Mouse (Mus musculus) thymus, adult 2 months (tissue): ENCODE measurements around the gene Desi2. TPM values are rescaled to one million over a fixed set of nuclear protein-coding genes. Genes with fewer than 3 reads are reported as not detected.
"Not testable (repeated sequence)": the region's sequence is repeated elsewhere in the genome, so short reads cannot be mapped to it uniquely, and the experiment has no call there.

ENCODE experiments used
- DNase-seq: peaks from one replicate; pipeline ENCODE4 v3.0.0; 2021
- H3K27ac ChIP-seq: fragments of 200-500 bp; 2 replicates; pipeline ENCODE4 v1.5.1; 2012; ENCODE audit warnings: low read length, control low read depth; ENCODE audit not compliant: control insufficient read depth, insufficient read depth
- H3K27me3 ChIP-seq: fragments of 200-500 bp; 2 replicates; pipeline ENCODE4 v1.6.1; 2012; ENCODE audit warnings: mild to moderate bottlenecking, low read length, moderate library complexity, mixed read lengths; ENCODE audit not compliant: control insufficient read depth, insufficient read depth
- H3K36me3 ChIP-seq: fragments of 200-500 bp; 2 replicates; pipeline ENCODE4 v1.6.1; 2012; ENCODE audit warnings: mild to moderate bottlenecking, low read length, moderate library complexity; ENCODE audit not compliant: control insufficient read depth, insufficient read depth
- H3K4me1 ChIP-seq: fragments of 200-500 bp; replicated peaks from 2 replicates; pipeline ENCODE4 v1.6.1; 2012; ENCODE audit warnings: low read length; ENCODE audit not compliant: control insufficient read depth, insufficient read depth
- H3K4me3 ChIP-seq: fragments of 200-500 bp; 2 replicates; pipeline ENCODE4 v1.5.1; 2012; ENCODE audit warnings: mild to moderate bottlenecking, low read length, control low read depth, moderate library complexity; ENCODE audit not compliant: control insufficient read depth, insufficient read depth
- CTCF ChIP-seq: fragments of 200-500 bp; IDR thresholded peaks from 2 replicates; pipeline ENCODE4 v1.5.1; 2012; ENCODE audit warnings: mild to moderate bottlenecking, control low read depth, low read length, moderate library complexity, borderline replicate concordance; ENCODE audit not compliant: control insufficient read depth, poor library complexity, insufficient read depth; ENCODE audit errors: extremely low read depth
- POLR2A ChIP-seq: fragments of 200-500 bp; IDR thresholded peaks from 2 replicates; pipeline ENCODE4 v1.6.1; 2012; ENCODE audit warnings: mild to moderate bottlenecking, low read length, control low read depth, moderate library complexity; ENCODE audit not compliant: control insufficient read depth, poor library complexity, insufficient read depth; ENCODE audit errors: extremely low read depth
- WGBS: fragments of 180-500 bp; shearing (Covaris S2); methylation state at CpG from one replicate; pipeline ENCODE4 v1.1.7; 2018; 5-methylcytosine and 5-hydroxymethylcytosine counted together
- polyA plus RNA-seq: library from polyadenylated mRNA; depleted of rRNA; stranded (reverse); fragments of >200 nt; gene quantifications from 2 replicates; pipeline ENCODE4 v1.2.3, GENCODE M21; 2012

The Desi2 gene
- polyA plus RNA-seq, 1 experiment = 14.8 TPM

DNA sequence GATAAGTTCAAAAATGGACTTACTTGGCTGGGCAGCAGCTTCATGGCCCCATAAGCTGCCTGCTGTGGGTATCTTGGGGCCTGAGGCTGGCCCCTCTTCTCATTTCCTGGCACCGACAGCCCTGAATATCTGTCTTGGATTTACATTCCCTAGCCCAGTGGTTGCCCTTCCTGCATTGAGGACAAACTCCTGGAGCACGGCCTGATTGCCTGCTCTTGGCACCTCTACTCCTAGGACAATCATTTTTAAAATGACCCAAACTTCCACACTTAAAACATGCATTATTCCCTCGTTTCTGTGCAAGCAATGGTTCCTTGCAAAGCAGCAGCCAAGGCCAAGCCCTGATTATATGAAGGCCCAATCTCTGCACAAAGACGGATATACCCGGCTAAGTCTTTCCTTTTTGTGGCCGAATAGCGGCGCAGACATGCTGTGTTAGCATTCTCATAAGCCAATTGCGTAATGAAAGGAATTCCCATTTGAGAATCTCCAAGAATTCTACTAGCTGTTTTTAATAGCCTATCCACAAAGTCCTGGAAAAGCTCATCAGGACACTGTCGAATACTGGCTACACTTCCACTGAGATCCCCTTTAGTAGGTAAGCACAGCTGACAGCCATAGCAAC is 18.6 kb downstream of the Desi2 start:
- no peak for TF ChIP-seq CTCF
- no peak for TF ChIP-seq POLR2A
- no peaks in the 10 kb centered on the region for H3K4me1 ChIP-seq
- 94% methylated on average over 10 of the region's 10 CpGs for WGBS
- H3K4me3 ChIP-seq = no peak overlapping the region
- H3K27me3 ChIP-seq = no peaks in the 10 kb centered on the region
- no peak overlapping the region for H3K27ac ChIP-seq
- H3K36me3 ChIP-seq = no peaks in the 10 kb centered on the region
- no peak for DNase-seq

DNA sequence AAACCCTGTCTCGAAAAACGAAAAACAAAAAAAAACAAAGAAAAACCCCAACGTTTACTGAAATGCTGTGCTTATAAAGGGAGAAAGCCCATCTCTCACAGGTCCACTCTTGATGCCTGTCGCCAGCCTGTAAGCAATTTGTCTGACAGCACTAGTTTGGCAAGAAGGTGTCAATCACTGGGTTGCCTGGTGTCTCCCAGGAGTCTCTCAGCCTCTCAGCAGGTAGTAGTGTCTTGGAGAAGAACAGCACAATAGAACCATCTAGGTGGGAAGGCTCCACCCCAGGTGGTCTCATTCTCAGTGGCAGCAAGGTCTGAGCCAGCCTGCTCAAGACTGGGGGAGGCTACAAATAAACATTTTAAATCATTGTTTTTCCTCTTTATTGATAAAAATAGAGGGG is 20.6 kb downstream of the Desi2 start:
- not testable (repeated sequence) for H3K27ac ChIP-seq, H3K36me3 ChIP-seq, DNase-seq, H3K27me3 ChIP-seq, H3K4me1 ChIP-seq, H3K4me3 ChIP-seq
- 97% methylated on average over 4 of the region's 4 CpGs for whole genome bisulfite sequencing

DNA sequence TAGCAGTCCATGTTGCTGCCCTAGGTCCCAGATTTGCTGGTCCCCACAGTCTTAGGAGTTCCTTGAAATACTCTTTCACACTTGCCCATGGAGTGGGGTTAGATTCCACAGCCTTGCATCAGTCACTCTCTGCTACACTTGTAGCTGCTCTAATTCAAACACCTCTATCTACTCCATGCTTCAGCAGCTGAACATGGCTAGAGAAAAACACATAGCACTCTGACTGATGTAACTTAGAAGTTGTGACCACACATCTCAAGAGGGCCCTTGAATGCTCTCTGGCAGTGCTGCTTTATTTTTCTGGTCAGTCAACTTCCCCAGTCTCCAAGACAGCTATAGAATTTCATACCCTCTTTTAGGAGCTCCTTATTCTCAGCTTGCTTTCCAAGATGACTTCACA is 22.7 kb downstream of the Desi2 start:
- TF ChIP-seq CTCF (no peak), POLR2A (no peak)
- no peaks in the 10 kb centered on the region for H3K4me1 ChIP-seq
- H3K27me3 ChIP-seq = no peaks in the 10 kb centered on the region
- no peak for DNase-seq
- no peak overlapping the region for H3K4me3 ChIP-seq
- no peak overlapping the region for H3K27ac ChIP-seq
- H3K36me3 ChIP-seq = no peaks in the 10 kb centered on the region

DNA sequence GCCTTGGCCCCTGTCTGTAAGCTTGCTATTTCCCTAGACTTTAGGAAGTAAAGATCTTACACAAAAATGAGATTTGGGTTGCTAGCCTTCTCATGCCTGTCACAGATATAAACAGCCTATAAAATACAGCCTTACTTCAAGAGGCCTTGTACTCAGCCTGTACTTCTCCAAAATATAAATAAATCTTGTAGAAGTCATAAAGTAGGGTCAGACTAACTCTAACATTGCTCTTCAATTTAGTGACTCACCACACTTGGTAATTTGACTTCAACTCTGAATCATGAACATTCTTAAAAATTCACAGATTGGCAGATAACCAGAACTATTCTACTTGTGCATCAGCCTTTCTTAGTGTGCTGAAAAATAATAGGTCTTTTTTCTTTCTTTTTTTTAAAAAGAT is 29.9 kb downstream of the Desi2 start:
- H3K36me3 ChIP-seq = no peaks in the 10 kb centered on the region
- no peak overlapping the region for H3K4me3 ChIP-seq
- no peaks in the 10 kb centered on the region for H3K4me1 ChIP-seq
- no peaks in the 10 kb centered on the region for H3K27me3 ChIP-seq
- no peak for DNase-seq
- no peak for TF ChIP-seq CTCF
- no peak for TF ChIP-seq POLR2A
- no peak overlapping the region for H3K27ac ChIP-seq

DNA sequence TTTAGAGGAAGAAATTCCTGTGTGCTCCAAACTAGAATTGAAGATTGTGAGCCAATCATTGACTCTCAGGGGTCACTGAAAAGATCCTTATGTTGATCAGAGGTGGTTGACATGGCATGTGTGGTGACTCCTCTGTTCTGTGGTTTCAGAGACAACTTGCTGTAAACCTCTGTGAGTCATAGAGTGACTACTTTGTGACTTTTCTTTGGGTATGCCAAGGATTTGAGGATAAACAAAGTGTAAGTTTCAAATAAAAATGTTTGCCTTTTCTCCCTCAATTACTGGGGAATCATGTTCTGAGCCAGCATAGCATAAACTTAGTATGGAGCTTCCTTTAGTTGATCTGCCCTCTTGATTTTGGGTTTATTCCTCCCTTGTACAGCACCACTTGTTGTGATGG is 31.1 kb downstream of the Desi2 start:
- Histone ChIP-seq H3K27ac (no peak overlapping the region), H3K4me1 (no peaks in the 10 kb centered on the region), H3K36me3 (no peaks in the 10 kb centered on the region), H3K27me3 (no peaks in the 10 kb centered on the region), H3K4me3 (no peak overlapping the region)
- no peak for DNase-seq
- TF ChIP-seq POLR2A (no peak), CTCF (no peak)

DNA sequence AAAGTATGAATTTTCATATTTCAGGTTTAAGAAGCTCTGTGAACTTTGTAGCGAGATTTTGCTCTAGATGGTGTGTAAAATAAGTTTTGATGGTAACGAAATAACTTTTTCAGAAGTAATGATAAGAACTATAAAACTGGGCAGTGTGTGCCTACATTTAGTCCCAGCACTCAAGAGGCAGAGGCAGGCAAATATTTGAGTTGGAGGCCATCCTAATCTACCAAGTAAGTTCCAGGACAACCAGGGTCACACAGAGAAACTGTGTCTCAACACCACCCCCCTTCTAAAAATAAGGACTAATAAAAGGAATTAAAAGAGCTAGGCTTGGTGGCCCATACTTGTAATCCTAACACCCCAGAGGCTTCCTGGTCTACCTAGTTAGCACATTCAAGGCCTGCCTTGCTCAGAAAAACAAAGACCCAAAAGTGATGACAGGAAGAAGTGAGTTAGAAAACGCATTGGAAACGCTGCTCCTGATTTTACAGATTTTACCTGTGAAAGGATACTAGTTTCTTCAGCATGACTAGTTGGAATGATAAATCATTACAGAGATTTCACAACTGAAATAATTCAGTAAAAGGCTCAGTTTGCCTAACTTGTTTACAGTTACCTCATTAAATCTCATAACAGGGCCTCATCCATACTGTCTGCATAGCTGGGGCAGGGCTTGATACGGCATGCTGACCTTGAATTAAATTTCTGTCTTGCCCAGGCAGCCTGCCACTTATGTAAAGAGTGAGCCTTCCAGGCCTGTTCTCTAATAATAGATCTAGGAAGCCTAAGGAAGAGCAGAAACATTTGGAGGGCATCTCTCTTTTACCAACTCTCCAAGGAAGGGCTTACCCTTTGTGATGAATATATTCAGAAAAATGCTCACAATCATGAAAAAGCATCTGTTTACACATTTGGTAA is 32.2 kb downstream of the Desi2 start:
- no peaks in the 10 kb centered on the region for H3K27me3 ChIP-seq
- H3K4me3 ChIP-seq = no peak overlapping the region
- WGBS = 95% methylated on average over 5 of the region's 5 CpGs
- no peak for DNase-seq
- no peaks in the 10 kb centered on the region for H3K36me3 ChIP-seq
- H3K4me1 ChIP-seq = no peaks in the 10 kb centered on the region
- H3K27ac ChIP-seq = no peak overlapping the region
- TF ChIP-seq CTCF (no peak), POLR2A (no peak)

DNA sequence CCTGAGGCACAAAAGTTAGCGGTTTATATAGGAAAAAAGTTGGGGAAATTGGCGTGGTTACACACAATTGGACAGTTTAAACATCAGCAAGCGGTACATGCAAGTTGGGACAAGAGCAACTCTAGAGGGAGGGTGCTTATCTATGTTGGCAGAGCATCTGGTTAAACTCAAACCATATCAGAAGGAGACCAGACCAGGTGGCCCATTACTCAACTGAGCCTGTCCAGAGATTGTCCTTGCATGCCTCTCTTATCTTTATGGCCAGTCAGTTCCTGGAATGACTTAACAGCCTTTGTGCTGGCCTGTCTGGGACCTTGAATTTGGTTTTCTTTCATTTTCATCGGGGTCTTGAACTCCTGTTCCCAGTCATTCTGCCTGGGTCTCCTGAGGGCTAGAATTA is 41.7 kb downstream of the Desi2 start:
- H3K27me3 ChIP-seq, H3K4me3 ChIP-seq, H3K4me1 ChIP-seq, DNase-seq, H3K27ac ChIP-seq, H3K36me3 ChIP-seq: not testable (repeated sequence)
- WGBS = 94% methylated on average over 4 of the region's 4 CpGs
